Mouse (Mus musculus) spleen, adult 2 months (tissue): ENCODE measurements around the gene BC025446.

Experiments
- CTCF ChIP-seq: fragments of 200-500 bp; IDR thresholded peaks from 2 replicates; pipeline ENCODE4 v1.5.1; 2011; ENCODE audit warnings: mild to moderate bottlenecking, inconsistent platforms; ENCODE audit not compliant: insufficient read depth, insufficient read length, insufficient replicate concordance; ENCODE audit errors: extremely low read depth
- POLR2A ChIP-seq: fragments of 200-500 bp; IDR thresholded peaks from 2 replicates; pipeline ENCODE4 v1.6.1; 2011; ENCODE audit warnings: low read depth, low read length, inconsistent platforms

- TF ChIP-seq CTCF (no peak), POLR2A (no peak)
These were observed 24.4 kb downstream of the BC025446 start for GRCm38 (mm10) chr15:75240558-75240957.
